Mouse (Mus musculus) neural tube, embryonic 10.5 days (tissue): ENCODE results near the gene Pfn3.
A peak's percentile ranks its signal among the peaks of the same experiment; 100 is the strongest.

Experiments
- DNase-seq: peaks from one replicate; pipeline ENCODE4 v3.0.0-alpha.2; 2017; ENCODE audit warnings: low spot score; ENCODE audit errors: extremely low spot score

The Pfn3 gene

GRCm38 (mm10) chr13:55430566-55430965 is 15.5 kb upstream of the Pfn3 start:
- no peak for DNase-seq

- DNase-seq, result no peak
Measured at GRCm38 (mm10) chr13:55429226-55429888, 14.3 kb upstream of the Pfn3 start.

DNA sequence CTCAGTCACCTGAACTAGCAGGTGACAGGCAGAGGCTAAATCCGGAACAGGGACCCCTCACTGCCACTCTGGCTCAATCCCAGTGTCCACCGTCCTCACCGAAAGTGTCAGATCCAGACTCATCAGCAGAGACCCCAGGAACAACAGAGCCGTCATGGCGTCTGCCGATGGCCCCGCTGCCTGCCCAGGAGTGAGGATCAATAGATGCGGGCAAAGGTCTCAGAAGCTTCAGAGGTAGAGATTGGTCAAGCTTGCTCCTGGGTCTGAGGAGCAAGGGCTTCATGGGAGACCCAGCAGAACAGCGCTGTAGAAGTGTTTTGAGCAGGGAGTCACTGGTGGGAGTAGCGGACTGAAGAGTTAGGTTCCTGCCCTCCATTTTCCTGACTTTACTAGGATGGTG is 11.6 kb upstream of the Pfn3 start, which contains the start of gene F12:
F12 (minus strand) TSS at position 181 of the 400 bp plus-strand sequence.
- DNase-seq, result no peak

DNA sequence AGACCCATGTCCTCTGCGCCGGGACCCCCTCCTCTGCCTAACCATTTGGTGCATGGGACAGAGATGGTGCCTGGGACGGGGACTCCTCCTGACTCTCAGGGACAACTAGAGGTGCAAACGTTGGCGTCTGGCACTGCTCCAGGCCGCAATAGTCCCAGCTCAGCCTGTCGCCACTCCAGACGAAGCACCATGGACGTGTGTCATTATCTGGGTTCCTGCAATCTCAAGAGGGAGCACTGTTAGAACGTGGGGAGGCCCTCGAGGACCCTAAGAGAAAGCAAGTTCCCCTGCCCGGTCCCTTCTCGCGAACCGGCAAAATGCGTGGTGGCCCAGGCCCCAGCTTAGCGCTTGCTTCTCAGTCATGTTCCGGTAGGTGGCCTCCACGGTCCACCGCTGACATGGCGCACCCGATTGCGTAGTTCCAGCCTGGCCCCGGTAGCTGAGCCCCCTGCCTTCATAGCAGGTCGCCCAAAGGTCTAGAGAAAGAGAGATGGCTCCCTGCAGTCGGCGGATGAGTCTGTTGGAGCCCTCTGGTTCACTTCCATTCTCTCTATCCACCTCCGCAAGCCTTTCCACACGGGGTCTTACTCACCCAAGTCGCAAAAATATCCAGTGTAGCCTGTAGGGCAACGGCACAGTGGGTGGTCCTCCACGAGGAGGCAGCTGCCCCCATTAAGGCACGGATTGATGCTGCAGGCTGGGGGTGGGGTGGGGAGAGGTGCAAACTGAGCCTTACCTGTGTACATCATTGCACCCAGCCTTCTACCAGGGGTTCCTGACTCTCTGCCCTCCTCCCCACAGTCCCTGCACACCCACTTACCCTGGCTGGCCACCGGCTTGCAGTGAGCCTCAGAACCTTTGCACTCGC is 6.1 kb upstream of the Pfn3 start:
- peak; percentile 57 for DNase-seq

DNA sequence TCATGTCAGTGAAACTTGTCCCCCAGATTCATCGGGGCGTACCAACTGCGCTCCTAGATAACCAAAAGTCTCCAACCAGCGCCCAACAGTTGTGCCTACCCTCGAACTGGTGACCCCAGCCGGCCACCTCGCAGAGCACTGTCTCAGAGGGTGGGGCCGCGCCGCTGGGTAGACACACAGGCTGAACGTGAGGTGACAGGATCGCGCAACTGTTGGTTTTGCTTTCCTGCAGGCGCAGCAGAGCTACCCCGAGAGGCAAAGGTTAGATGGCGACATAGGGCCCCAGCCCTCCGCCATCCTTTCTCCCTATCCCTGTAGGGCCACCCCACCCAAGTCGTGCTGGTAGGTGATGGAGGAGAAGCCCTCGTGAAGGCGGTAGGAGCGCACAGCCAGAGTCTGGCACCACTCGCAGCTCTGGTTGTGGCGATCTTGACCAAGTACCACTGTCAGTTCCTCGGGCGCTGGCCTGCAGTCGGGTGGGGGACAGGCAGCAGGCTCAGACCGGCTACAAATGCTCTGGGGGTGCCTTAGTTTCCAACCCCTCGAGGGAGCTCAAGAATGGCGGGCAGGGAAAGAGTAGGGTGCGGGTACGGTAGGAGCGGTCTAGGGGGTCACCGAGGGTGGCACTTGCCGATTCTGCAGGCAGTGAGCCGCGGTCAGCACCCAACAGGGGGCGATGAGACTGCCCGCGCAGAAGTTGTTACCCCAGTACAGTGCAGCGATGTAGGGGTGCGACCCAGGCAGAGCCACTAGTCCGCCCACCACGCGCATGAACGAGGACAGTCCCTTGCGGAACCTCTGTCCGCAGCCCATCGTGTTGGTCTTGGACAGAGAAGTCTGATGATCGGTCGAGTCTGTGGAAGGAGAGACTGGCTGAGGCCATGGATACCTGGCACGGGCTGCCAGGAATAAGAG is 5.2 kb upstream of the Pfn3 start:
- peak; percentile 22 for DNase-seq

DNA sequence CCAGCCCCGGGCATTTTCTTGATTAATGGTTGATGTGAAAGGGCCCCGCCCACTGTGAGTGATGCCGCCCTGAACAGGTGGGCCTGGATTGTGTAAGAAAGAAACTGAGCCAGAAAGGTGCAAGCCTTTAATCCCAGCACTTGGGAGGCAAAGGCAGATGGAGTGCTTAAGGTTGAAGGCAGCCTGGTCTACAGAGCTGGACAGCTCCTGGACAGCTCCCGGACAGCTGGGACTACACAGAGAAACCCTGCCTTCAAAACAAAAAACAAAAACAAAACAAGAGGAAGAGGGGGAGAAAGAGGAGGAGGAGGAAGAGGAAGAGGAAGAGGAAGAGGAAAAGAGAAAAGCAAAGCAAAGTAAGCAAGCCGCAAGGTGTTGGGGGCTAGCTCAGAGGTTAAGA is 4.1 kb upstream of the Pfn3 start:
- DNase-seq, result no peak

- DNase-seq, result peak; percentile 86
Measured at GRCm38 (mm10) chr13:55418004-55418403, 3.0 kb upstream of the Pfn3 start.

DNA sequence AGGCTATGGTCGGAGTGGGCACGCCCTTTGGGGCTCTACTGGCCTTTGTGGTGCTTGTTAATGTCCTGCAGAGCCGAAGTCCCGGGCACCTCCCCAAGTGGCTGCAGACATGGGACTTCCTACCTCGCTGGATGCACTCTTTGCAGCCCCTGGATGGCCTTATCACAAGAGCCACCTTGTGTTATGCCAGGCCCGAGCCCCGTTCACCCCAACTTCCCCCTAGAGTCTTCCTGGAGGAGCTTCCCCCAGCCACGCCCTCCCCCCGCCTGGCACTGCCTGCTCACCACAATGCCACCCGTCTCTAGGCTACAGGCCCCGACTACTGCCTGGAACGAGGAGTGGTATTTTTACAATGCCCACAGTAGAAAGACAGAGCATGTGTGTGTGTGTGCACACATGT is 1.7 kb downstream of the Pfn3 start:
- DNase-seq, result no peak

DNA sequence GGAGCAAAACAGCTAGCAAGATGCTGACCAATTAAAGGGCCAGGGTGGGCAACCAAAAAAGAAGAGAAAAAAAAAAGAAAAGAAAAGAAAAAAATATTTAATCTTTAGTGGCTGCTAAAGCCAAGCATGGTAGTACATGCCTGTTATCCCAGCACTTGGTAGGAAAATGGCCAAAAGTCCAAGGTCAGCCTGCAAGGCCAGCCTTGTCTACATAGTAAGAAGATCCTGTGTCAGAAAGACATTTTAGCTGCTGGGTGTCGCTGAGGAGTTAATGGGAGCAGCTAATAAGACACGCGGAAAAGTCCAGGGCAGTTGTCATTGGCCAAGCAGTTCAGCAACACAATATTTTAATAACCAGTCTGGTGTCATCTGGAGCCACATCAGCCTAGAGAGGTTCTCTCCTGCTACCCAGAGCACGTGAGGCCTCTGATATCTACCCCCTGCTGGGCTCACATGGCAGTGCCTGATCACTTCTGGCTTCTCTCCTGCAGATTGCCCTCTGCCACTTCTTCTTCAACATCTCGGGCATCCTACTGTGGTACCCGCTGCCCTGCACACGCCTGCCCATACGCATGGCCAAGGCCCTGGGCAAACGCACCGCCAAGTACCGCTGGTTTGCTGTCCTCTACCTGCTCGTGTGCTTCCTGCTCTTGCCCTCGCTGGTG is 2.3 kb downstream of the Pfn3 start:
- no peak for DNase-seq

DNA sequence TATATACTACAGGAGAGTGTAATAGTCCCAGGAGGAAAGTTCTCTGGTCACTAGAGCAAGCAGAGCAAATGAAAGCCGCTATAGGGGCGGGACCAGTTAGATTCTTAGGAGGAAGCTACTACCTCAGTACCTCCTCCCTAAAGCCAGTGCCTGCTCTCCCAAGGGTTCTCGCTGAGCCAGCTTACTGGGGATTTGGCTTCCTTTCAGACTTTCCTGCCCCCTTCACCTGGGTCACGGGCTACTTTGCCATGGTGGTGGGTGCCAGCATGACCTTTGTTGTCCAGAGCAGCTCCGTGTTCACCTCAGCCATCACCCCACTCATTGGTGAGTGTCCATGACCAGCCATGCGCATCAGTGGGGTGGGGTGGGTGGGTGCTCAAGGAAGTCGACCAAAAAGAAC is 3.2 kb downstream of the Pfn3 start:
- no peak for DNase-seq

DNA sequence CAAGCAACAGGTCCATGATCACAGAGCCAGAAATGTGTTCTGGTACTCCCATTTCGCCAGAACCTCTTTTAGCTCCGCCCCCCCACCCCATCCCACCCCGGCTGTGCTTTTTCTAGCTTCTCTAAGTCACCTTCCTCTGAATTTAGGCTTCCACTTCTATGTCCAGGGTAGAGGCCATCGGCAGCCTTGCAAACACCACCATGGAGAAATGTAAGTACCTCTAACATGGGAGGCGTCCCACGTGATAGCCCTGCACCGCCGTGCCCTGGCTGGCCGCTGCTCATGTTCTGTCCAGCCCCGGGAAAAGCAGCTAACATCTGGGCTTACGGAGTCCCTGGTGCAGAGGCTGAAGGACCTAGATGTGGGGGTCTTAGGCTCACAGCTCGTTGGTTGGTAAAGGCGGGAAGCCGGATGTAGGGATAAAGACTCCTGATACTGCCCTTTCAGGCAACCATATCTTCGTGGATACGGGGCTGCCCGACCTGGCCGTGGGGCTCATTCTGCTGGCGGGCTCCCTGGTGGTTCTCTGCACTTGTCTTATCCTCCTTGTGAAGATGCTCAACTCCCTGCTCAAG is 6.4 kb downstream of the Pfn3 start:
- no peak for DNase-seq

DNA sequence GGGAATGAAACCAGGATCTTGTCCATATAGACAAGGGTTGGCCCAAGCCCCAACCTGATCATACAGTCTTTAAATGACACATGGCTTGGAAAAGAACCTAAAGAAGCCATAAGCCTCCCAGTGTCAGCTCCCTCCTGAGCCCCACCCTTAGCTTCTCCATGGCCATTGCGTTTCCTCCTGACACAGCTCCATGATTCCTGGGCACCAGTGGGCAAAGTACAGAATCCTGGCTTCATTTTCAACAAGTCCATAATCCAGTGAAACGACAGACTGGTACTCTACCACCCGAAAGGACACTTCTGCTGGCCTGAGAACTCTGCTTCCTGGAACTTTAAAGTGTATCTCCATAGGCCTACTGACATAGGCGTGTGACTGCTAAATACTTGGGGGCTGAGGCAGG is 7.7 kb downstream of the Pfn3 start:
- no peak for DNase-seq

- DNase-seq, result no peak
Measured at GRCm38 (mm10) chr13:55405783-55406390, 9.1 kb downstream of the Pfn3 start.

GRCm38 (mm10) chr13:55404853-55405782 is 9.9 kb downstream of the Pfn3 start:
- DNase-seq, result peak; percentile 84

DNA sequence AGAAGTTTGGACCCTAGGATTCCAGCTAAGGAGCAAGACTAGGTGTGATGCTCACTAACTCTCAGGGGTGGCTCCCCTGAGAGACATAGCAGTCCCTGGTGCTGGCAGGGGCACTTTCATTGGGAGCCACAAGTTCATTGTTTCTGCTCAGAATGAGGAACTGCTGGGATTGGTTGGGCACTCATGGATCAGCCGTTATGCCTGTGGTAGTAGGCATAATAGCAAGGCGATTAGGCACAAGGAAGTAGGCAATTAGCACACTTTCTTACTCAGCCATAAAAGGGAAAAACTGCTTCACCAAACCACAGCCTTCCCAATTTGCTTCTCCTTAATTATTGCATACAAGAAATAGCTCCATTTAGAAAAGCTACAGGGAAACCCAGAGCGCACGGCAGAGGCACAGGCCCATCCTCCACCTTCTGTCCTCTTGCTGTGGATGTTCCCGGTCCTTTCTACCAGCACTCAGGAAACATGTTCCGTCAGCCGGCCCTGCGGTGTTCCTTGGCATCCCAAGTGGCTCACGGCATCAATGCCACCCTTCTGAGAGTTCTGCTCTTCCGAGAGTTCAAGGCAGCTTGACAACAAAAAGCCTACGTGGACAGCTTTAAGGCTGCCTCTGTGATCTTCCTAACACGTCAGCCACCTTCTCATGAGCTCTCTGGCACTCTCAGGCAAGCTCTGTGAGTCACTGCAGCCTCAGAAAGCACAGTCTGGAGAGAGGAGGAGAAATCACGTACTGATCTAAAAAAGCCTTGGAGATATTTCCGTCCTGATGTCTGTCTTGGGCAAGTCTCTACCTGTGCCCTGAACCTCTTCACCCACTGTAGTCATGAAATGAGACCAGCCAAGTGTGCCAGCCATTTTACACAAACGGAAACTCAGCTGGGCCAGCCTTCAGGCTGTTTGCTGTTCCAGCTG is 10.8 kb downstream of the Pfn3 start:
- DNase-seq, result no peak

DNA sequence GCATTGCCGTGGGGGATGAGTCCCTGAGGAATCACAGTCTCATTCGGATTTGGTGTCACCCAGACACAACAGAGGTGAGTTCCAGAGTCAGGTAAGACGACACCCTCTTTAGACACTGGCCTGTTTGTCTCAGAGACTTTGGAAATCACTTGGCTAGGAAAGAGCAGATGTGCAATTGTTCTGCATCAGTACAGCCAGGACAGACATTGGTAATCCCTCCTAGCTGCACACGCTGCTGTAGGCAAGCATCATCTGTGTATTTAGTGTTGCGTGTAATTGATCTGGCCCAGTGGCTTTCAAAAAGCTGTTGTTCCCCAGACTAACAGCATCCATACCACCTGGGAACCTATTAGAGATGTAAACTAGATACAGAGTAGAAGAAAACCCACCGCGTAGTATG is 11.8 kb downstream of the Pfn3 start:
- DNase-seq, result no peak

GRCm38 (mm10) chr13:55400039-55400346 is 15.0 kb downstream of the Pfn3 start:
- no peak for DNase-seq

GRCm38 (mm10) chr13:55399300-55400038 is 15.6 kb downstream of the Pfn3 start:
- DNase-seq, result no peak
